Mouse (Mus musculus) brain, embryonic 14.5 days (tissue): ENCODE measurements around the gene Mab21l2.

Source experiments
- CTCF ChIP-seq: fragments of 200-500 bp; IDR thresholded peaks from 2 replicates; pipeline ENCODE4 v1.5.1; 2012; ENCODE audit warnings: inconsistent platforms, mild to moderate bottlenecking, moderate library complexity, borderline replicate concordance; ENCODE audit not compliant: insufficient read depth, insufficient read length; ENCODE audit errors: extremely low read depth
- POLR2A ChIP-seq: fragments of 200-500 bp; IDR thresholded peaks from 2 replicates; pipeline ENCODE4 v1.6.1; 2012; ENCODE audit warnings: mild to moderate bottlenecking, inconsistent platforms, borderline replicate concordance; ENCODE audit not compliant: poor library complexity, insufficient read depth, insufficient read length, severe bottlenecking; ENCODE audit errors: extremely low read depth

- TF ChIP-seq CTCF (no peak), POLR2A (no peak)
These were observed 11.2 kb upstream of the Mab21l2 start for GRCm38 (mm10) chr3:86559635-86560034.
